Mouse (Mus musculus) heart, embryonic 14.5 days (tissue): ENCODE results near the gene Gja8. TPM values are rescaled to one million over a fixed set of nuclear protein-coding genes. Genes with fewer than 3 reads are reported as not detected.

Experiments used
- ATAC-seq: fragments of 200-750 bp; cut with Nextera tagmentation; 2 replicates; pipeline ENCODE4 v1.8.0; 2017; ENCODE audit warnings: low read depth, moderate TSS enrichment; ENCODE audit not compliant: insufficient number of reproducible peaks, insufficient read depth, low FRiP score
- H3K27ac ChIP-seq, 2 experiments: fragments of 200-500 bp in 1 of 2; fragments of 300-500 bp in 1 of 2; sonication (generic) in 1 of 2; replicated peaks in 1 of 2; 2 replicates each; pipeline ENCODE4 v1.5.1; 2012 to 2014; ENCODE audit warnings: low read depth in 2 of 2, low read length in 2 of 2, control low read depth in 1 of 2, mild to moderate bottlenecking in 1 of 2, mixed read lengths in 1 of 2; ENCODE audit not compliant: control insufficient read depth in 1 of 2, insufficient read depth in 1 of 2
- H3K27me3 ChIP-seq: fragments of 300-500 bp; sonication (generic); 2 replicates; pipeline ENCODE4 v1.6.1; 2014; ENCODE audit warnings: mild to moderate bottlenecking, low read length, control low read depth; ENCODE audit not compliant: control insufficient read depth, insufficient read depth
- H3K36me3 ChIP-seq: fragments of 300-500 bp; sonication (generic); 2 replicates; pipeline ENCODE4 v1.6.1; 2014; ENCODE audit warnings: mild to moderate bottlenecking, control low read depth, low read length, mixed read lengths; ENCODE audit not compliant: control insufficient read depth, insufficient read depth
- H3K4me1 ChIP-seq, 2 experiments: fragments of 200-500 bp in 1 of 2; fragments of 300-500 bp in 1 of 2; sonication (generic) in 1 of 2; 2 replicates each; pipeline ENCODE4 v1.6.1; 2012 to 2014; ENCODE audit warnings: low read length in 2 of 2, control low read depth in 1 of 2, mixed read lengths in 1 of 2; ENCODE audit not compliant: control insufficient read depth in 2 of 2, insufficient read depth in 2 of 2
- H3K4me2 ChIP-seq: fragments of 300-500 bp; sonication (generic); 2 replicates; pipeline ENCODE4 v1.6.1; 2014; ENCODE audit warnings: mild to moderate bottlenecking, low read length
- H3K4me3 ChIP-seq, 2 experiments: fragments of 200-500 bp in 1 of 2; fragments of 300-500 bp in 1 of 2; sonication (generic) in 1 of 2; 2 replicates each; pipeline ENCODE4 v1.5.1; 2012 to 2014; ENCODE audit warnings: low read length in 2 of 2, mild to moderate bottlenecking in 2 of 2, control low read depth in 1 of 2, low read depth in 1 of 2, moderate library complexity in 1 of 2; ENCODE audit not compliant: control insufficient read depth in 1 of 2, insufficient read depth in 1 of 2
- H3K9ac ChIP-seq: fragments of 300-500 bp; sonication (generic); 2 replicates; pipeline ENCODE4 v1.6.1; 2014; ENCODE audit warnings: mild to moderate bottlenecking, low read length
- H3K9me3 ChIP-seq: fragments of 300-500 bp; sonication (generic); 2 replicates; pipeline ENCODE4 v1.6.1; 2016; ENCODE audit warnings: low read length, control low read depth; ENCODE audit not compliant: control insufficient read depth
- WGBS: fragments of 180-500 bp; shearing (Covaris S2); extraction: QIAGEN DNeasy Blood & Tissue Kit; methylation state at CpG from one replicate; pipeline ENCODE4 v1.1.7; 2014; 5-methylcytosine and 5-hydroxymethylcytosine counted together
- polyA plus RNA-seq: library from polyadenylated mRNA; unstranded; fragments of >200 nt; fragmentation: Nextera tagmentation; extraction: Ambion mirVana; gene quantifications from 2 replicates; pipeline ENCODE4 v1.2.1, GENCODE M21; 2014

The Gja8 gene
- polyA plus RNA-seq, 1 experiment from 2014 or later = 0.03 TPM

- H3K9me3 ChIP-seq = peaks cover 5% of the 10 kb centered on the region; the same call in 1 of the 2 replicates
- no peaks in the 10 kb centered on the region for H3K36me3 ChIP-seq
- H3K4me2 ChIP-seq = peak overlapping the region; percentile 45
- H3K27ac ChIP-seq = no peak overlapping the region
- H3K4me3 ChIP-seq = peak overlapping the region in 1 of 2 experiments; percentile 14; a peak in 1 of 4 replicates
- peak; percentile 37; the same call in 1 of the 2 replicates for ATAC-seq
- 0 out of 2 replicates have a peak, but pooled peaks cover 8% of the 10 kb centered on the region for H3K27me3 ChIP-seq
- H3K4me1 ChIP-seq = peaks cover 2 to 6% of the 10 kb centered on the region in 2 experiments; a peak in 1 of 4 replicates
- no peak overlapping the region for H3K9ac ChIP-seq
- WGBS = 8% methylated on average over 11 of the region's 11 CpGs
Observed at GRCm38 (mm10) chr3:96938738-96939137, 12.9 kb upstream of the Gja8 start.

- 50% methylated on average over 5 of the region's 5 CpGs for WGBS
- no peak overlapping the region for H3K9ac ChIP-seq
- no peak for ATAC-seq
- no peak overlapping the region for H3K4me2 ChIP-seq
- 0 out of 2 replicates have a peak, but pooled peaks cover 8% of the 10 kb centered on the region for H3K27me3 ChIP-seq
- no peak overlapping the region for H3K4me3 ChIP-seq
- no peaks in the 10 kb centered on the region for H3K9me3 ChIP-seq
- H3K4me1 ChIP-seq = peaks cover 2 to 6% of the 10 kb centered on the region in 2 experiments; a peak in 1 of 4 replicates
- no peaks in the 10 kb centered on the region for H3K36me3 ChIP-seq
- no peak overlapping the region for H3K27ac ChIP-seq
Observed at GRCm38 (mm10) chr3:96937606-96938005, 11.8 kb upstream of the Gja8 start.

- WGBS = 7% methylated on average over 6 of the region's 6 CpGs
- Histone ChIP-seq H3K27ac (no peak overlapping the region), H3K4me2 (no peak overlapping the region), H3K36me3 (no peaks in the 10 kb centered on the region), H3K4me1 (peaks cover 4 to 9% of the 10 kb centered on the region in 2 experiments; a peak in 3 of 4 replicates), H3K27me3 (0 out of 2 replicates have a peak, but pooled peaks cover 8% of the 10 kb centered on the region), H3K4me3 (no peak overlapping the region), H3K9ac (no peak overlapping the region), H3K9me3 (no peaks in the 10 kb centered on the region)
- ATAC-seq = no peak
Observed at GRCm38 (mm10) chr3:96936241-96936640, 10.4 kb upstream of the Gja8 start.

GRCm38 (mm10) chr3:96931261-96931681 lies 5.5 kb upstream of the Gja8 start:
- H3K9me3 ChIP-seq = no peaks in the 10 kb centered on the region
- no peak for ATAC-seq
- peak overlapping the region; percentile 39 for H3K4me2 ChIP-seq

GRCm38 (mm10) chr3:96924631-96925030 lies 1.2 kb downstream of the Gja8 start:
- H3K4me3 ChIP-seq = no peak overlapping the region
- no peak overlapping the region for H3K9ac ChIP-seq
- H3K36me3 ChIP-seq = no peaks in the 10 kb centered on the region
- H3K9me3 ChIP-seq = no peaks in the 10 kb centered on the region
- no peak for ATAC-seq
- no peak overlapping the region for H3K27ac ChIP-seq
- H3K4me2 ChIP-seq = no peak overlapping the region
- H3K27me3 ChIP-seq = no peaks in the 10 kb centered on the region
- H3K4me1 ChIP-seq = no peaks in the 10 kb centered on the region
- 73% methylated on average over 4 of the region's 4 CpGs for WGBS

More at GRCm38 (mm10) chr3:96931261-96931681, 5.5 kb upstream of the Gja8 start:
- H3K27ac ChIP-seq = peak overlapping the region in 1 of 2 experiments; percentile 41; a peak in 1 of 4 replicates
- 28% methylated on average over 5 of the region's 5 CpGs for WGBS
- no peaks in the 10 kb centered on the region for H3K27me3 ChIP-seq
- no peak overlapping the region for H3K4me3 ChIP-seq
- peaks cover 8 to 12% of the 10 kb centered on the region in 2 experiments for H3K4me1 ChIP-seq
- H3K36me3 ChIP-seq = no peaks in the 10 kb centered on the region
- peak overlapping the region; percentile 13; the same call in 1 of the 2 replicates for H3K9ac ChIP-seq

GRCm38 (mm10) chr3:96920991-96921390 lies 4.8 kb downstream of the Gja8 start:
- peaks cover 0 to 7% of the 10 kb centered on the region in 2 experiments; a peak in 2 of 4 replicates for H3K4me1 ChIP-seq
- no peak overlapping the region for H3K27ac ChIP-seq
- no peaks in the 10 kb centered on the region for H3K27me3 ChIP-seq
- no peaks in the 10 kb centered on the region for H3K9me3 ChIP-seq
- H3K4me2 ChIP-seq = no peak overlapping the region
- no peak for ATAC-seq
- no peaks in the 10 kb centered on the region for H3K36me3 ChIP-seq
- H3K4me3 ChIP-seq = no peak overlapping the region
- no peak overlapping the region for H3K9ac ChIP-seq
- 81% methylated on average over 7 of the region's 7 CpGs for WGBS

GRCm38 (mm10) chr3:96905592-96905991 lies 20.2 kb downstream of the Gja8 start:
- peaks cover 0 to 5% of the 10 kb centered on the region in 2 experiments; a peak in 2 of 4 replicates for H3K4me1 ChIP-seq
- H3K4me2 ChIP-seq = peak overlapping the region; percentile 92
- H3K4me3 ChIP-seq = peak overlapping the region; percentile 63 to 96; a peak in 3 of 4 replicates
- no peaks in the 10 kb centered on the region for H3K9me3 ChIP-seq
- ATAC-seq = no peak
- peak overlapping the region; percentile 77 for H3K9ac ChIP-seq
- WGBS = 39% methylated on average over 9 of the region's 9 CpGs
- H3K27me3 ChIP-seq = no peaks in the 10 kb centered on the region
- H3K27ac ChIP-seq = no peak overlapping the region; a peak in 1 of 4 replicates
- H3K36me3 ChIP-seq = no peaks in the 10 kb centered on the region
